Mouse (Mus musculus) liver, embryonic 11.5 days (tissue): ENCODE results near the gene Trmt44. TPM values are rescaled to one million over a fixed set of nuclear protein-coding genes. Genes with fewer than 3 reads are reported as not detected.
A peak's percentile ranks its signal among the peaks of the same experiment; 100 is the strongest.

Experiments
- ATAC-seq: fragments of 200-750 bp; cut with Nextera tagmentation; replicated peaks from 2 replicates; pipeline ENCODE4 v1.8.0; 2017; ENCODE audit warnings: moderate number of reproducible peaks, mild to moderate bottlenecking, moderate TSS enrichment, moderate library complexity; ENCODE audit not compliant: low FRiP score
- DNase-seq: peaks from one replicate; pipeline ENCODE4 v3.0.0-alpha.2; 2017; ENCODE audit warnings: low spot score
- H3K27ac ChIP-seq: fragments of 300-500 bp; sonication (generic); 2 replicates; pipeline ENCODE4 v1.5.1; 2014; ENCODE audit warnings: mild to moderate bottlenecking, low read depth, low read length, control low read depth
- H3K27me3 ChIP-seq: fragments of 300-500 bp; sonication (generic); replicated peaks from 2 replicates; pipeline ENCODE4 v1.6.1; 2014; ENCODE audit warnings: low read length, mixed read lengths; ENCODE audit not compliant: control insufficient read depth, insufficient read depth
- H3K36me3 ChIP-seq: fragments of 300-500 bp; sonication (generic); 2 replicates; pipeline ENCODE4 v1.6.1; 2014; ENCODE audit warnings: mild to moderate bottlenecking, low read length, moderate library complexity, mixed read lengths; ENCODE audit not compliant: control insufficient read depth, insufficient read depth
- H3K4me1 ChIP-seq: fragments of 300-500 bp; sonication (generic); replicated peaks from 2 replicates; pipeline ENCODE4 v1.6.1; 2014; ENCODE audit warnings: low read length, mixed read lengths; ENCODE audit not compliant: control insufficient read depth, insufficient read depth
- H3K4me2 ChIP-seq: fragments of 300-500 bp; sonication (generic); 2 replicates; pipeline ENCODE4 v1.6.1; 2014; ENCODE audit warnings: mild to moderate bottlenecking, control low read depth, moderate library complexity
- H3K4me3 ChIP-seq: fragments of 300-500 bp; sonication (generic); 2 replicates; pipeline ENCODE4 v1.5.1; 2014; ENCODE audit warnings: low read depth, low read length, control low read depth
- H3K9ac ChIP-seq: fragments of 300-500 bp; sonication (generic); 2 replicates; pipeline ENCODE4 v1.6.1; 2014; ENCODE audit warnings: low read depth, low read length, control low read depth
- H3K9me3 ChIP-seq: fragments of 300-500 bp; sonication (generic); 2 replicates; pipeline ENCODE4 v1.6.1; 2016; ENCODE audit warnings: low read length, inconsistent platforms, mixed read lengths; ENCODE audit not compliant: control insufficient read depth
- WGBS: fragments of 180-500 bp; shearing (Covaris S2); extraction: QIAGEN DNeasy Blood & Tissue Kit; methylation state at CpG from one replicate; pipeline ENCODE4 v1.1.7; 2014; 5-methylcytosine and 5-hydroxymethylcytosine counted together
- polyA plus RNA-seq: library from polyadenylated mRNA; unstranded; fragments of >200 nt; fragmentation: Nextera tagmentation; extraction: Ambion mirVana; gene quantifications from 2 replicates; pipeline ENCODE4 v1.2.1, GENCODE M21; 2014

Trmt44 gene
- polyA plus RNA-seq, 1 experiment from 2014 or later: 9.2 TPM

DNA sequence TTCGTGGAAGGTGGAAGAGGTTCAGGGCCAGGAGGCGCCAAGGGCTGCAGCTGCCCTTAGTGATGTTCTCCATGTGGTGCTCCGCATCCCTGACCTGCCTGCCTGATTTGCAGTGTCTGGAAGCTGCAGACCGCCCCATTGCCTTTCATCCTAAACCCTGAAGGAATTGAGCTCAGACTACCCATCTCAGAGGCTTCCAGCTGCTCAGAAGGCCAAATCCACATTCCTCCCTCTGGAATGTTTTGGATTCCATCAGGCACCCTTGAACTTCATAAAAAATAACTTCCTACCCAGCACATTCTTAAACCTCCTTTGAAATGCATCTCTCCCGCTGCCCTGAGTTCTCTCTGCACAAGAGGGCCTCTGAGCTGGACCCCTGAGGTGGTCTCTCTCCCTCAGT is 34.3 kb downstream of the Trmt44 start:
- no peak overlapping the region for H3K9ac ChIP-seq
- no peak for DNase-seq
- no peaks in the 10 kb centered on the region for H3K27me3 ChIP-seq
- 45% methylated on average over 5 of the region's 5 CpGs for WGBS
- no peak for ATAC-seq
- H3K4me1 ChIP-seq: no peaks in the 10 kb centered on the region; the same call in 1 of the 2 replicates
- no peak overlapping the region for H3K27ac ChIP-seq
- H3K9me3 ChIP-seq: no peaks in the 10 kb centered on the region
- H3K36me3 ChIP-seq: no peaks in the 10 kb centered on the region
- no peak overlapping the region for H3K4me3 ChIP-seq
- no peak overlapping the region for H3K4me2 ChIP-seq

DNA sequence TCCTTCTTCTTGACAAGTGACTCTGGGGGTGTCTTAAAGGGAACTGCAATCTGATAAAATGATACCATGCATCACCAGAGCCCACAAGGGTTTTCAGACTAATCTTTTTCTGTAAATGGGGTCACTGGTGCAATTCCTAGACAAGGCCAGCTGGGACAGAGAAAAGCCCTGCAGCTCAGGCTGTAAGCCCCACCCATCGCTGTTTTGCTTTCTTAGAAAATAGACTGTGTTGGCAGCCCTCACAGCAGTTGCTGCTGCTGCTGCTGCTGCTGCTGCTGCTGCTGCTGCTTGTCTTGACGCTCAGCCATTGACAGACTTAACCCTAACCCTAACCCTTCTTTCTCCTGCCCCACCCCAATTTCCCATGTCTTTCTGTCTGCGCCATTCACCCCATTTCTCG is 35.3 kb downstream of the Trmt44 start:
- Histone ChIP-seq H3K4me2 (no peak overlapping the region), H3K27ac (no peak overlapping the region), H3K4me1 (no peaks in the 10 kb centered on the region; the same call in 1 of the 2 replicates), H3K9me3 (no peaks in the 10 kb centered on the region), H3K4me3 (no peak overlapping the region), H3K27me3 (no peaks in the 10 kb centered on the region), H3K36me3 (no peaks in the 10 kb centered on the region), H3K9ac (no peak overlapping the region)
- no peak for DNase-seq
- 61% methylated on average over 4 of the region's 4 CpGs for WGBS
- no peak for ATAC-seq

GRCm38 (mm10) chr5:35538022-35538421 is 36.8 kb downstream of the Trmt44 start:
- no peak overlapping the region for H3K9ac ChIP-seq
- H3K4me2 ChIP-seq: no peak overlapping the region
- no peaks in the 10 kb centered on the region for H3K9me3 ChIP-seq
- H3K4me3 ChIP-seq: no peak overlapping the region
- no peak overlapping the region for H3K27ac ChIP-seq
- DNase-seq (no peak), ATAC-seq (no peak)
- H3K27me3 ChIP-seq: no peaks in the 10 kb centered on the region
- no peaks in the 10 kb centered on the region for H3K36me3 ChIP-seq
- 76% methylated on average over 3 of the region's 3 CpGs for WGBS
- no peaks in the 10 kb centered on the region; the same call in 1 of the 2 replicates for H3K4me1 ChIP-seq

DNA sequence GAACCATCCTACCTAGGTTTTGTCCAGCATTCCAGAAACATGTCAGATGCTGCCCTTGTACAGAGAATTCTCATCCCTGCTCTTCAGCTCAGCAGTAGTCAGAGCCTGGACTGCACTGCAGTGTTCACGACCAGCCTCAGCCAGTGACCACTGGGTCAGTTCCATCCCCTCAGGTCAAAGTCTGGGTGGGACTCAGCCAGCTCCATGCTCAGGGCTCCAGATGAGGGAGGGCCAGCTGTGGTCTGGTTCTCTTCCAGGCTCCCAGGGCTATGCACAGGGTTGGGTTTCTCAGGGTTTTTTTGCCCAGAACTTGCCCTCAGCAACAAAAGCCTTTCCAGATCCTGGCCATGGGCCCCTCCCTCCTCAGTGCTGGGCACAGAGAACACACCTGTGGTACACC is 37.4 kb downstream of the Trmt44 start:
- ATAC-seq: no peak

DNA sequence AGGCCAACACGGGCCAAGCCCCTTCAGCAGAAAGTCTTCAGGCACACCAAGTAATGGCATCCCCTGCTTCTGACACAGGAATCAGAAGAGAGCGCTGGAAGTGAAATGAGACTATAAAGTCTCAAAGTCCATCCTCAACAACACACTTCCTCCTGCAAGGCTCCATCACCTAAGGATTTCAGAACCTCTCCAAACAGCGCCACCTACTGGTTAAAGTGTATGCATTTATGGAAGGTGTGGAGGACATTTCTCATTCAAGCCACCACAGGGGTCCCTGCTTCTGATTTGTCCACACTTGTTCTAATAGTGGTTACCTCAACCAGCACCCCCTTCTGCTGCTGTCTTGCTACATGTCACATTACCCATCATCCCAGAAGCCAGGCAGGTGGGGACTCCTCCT is 38.6 kb downstream of the Trmt44 start:
- DNase-seq: no peak
- no peaks in the 10 kb centered on the region for H3K36me3 ChIP-seq

More for the DNA sequence above, 37.4 kb downstream of the Trmt44 start:
- H3K27me3 ChIP-seq: no peaks in the 10 kb centered on the region
- DNase-seq: no peak
- H3K27ac ChIP-seq: no peak overlapping the region
- no peaks in the 10 kb centered on the region; the same call in 1 of the 2 replicates for H3K4me1 ChIP-seq
- no peaks in the 10 kb centered on the region for H3K9me3 ChIP-seq
- no peaks in the 10 kb centered on the region for H3K36me3 ChIP-seq
- H3K4me2 ChIP-seq: no peak overlapping the region
- no peak overlapping the region for H3K9ac ChIP-seq
- 72% methylated on average over 1 of the region's 1 CpGs for WGBS
- no peak overlapping the region for H3K4me3 ChIP-seq

GRCm38 (mm10) chr5:35531586-35531985 is 43.3 kb downstream of the Trmt44 start:
- ATAC-seq: no peak
- WGBS: 16% methylated on average over 10 of the region's 10 CpGs
- peaks cover 3% of the 10 kb centered on the region; the same call in 1 of the 2 replicates for H3K27me3 ChIP-seq

More for the DNA sequence above, 38.6 kb downstream of the Trmt44 start:
- Histone ChIP-seq H3K27me3 (no peaks in the 10 kb centered on the region), H3K4me3 (no peak overlapping the region), H3K27ac (no peak overlapping the region), H3K4me2 (no peak overlapping the region), H3K9ac (no peak overlapping the region), H3K4me1 (no peaks in the 10 kb centered on the region; the same call in 1 of the 2 replicates), H3K9me3 (no peaks in the 10 kb centered on the region)
- ATAC-seq: no peak
- 60% methylated on average over 3 of the region's 3 CpGs for WGBS

GRCm38 (mm10) chr5:35530442-35530841 is 44.4 kb downstream of the Trmt44 start:
- H3K36me3 ChIP-seq: no peaks in the 10 kb centered on the region
- peaks cover 4% of the 10 kb centered on the region for H3K4me1 ChIP-seq
- WGBS: 14% methylated on average over 4 of the region's 4 CpGs
- H3K27me3 ChIP-seq: peaks cover 11% of the 10 kb centered on the region
- no peak for DNase-seq
- H3K9ac ChIP-seq: no peak overlapping the region
- H3K4me2 ChIP-seq: no peak overlapping the region
- no peak overlapping the region for H3K27ac ChIP-seq
- ATAC-seq: no peak
- no peaks in the 10 kb centered on the region for H3K9me3 ChIP-seq
- no peak overlapping the region for H3K4me3 ChIP-seq

More at GRCm38 (mm10) chr5:35531586-35531985, 43.3 kb downstream of the Trmt44 start:
- H3K4me2 ChIP-seq: no peak overlapping the region
- peak; percentile 64 for DNase-seq
- no peaks in the 10 kb centered on the region for H3K4me1 ChIP-seq
- H3K9ac ChIP-seq: no peak overlapping the region
- no peak overlapping the region for H3K27ac ChIP-seq
- H3K9me3 ChIP-seq: no peaks in the 10 kb centered on the region
- no peak overlapping the region for H3K4me3 ChIP-seq
- no peaks in the 10 kb centered on the region for H3K36me3 ChIP-seq

- Histone ChIP-seq H3K4me3 (peak within 1 kb of the TSS; percentile 33), H3K27me3 (peaks cover 31% of the 10 kb centered on the region), H3K4me2 (peak within 1 kb of the TSS; percentile 58), H3K4me1 (peaks cover 4% of the 10 kb centered on the region), H3K27ac (no peak within 1 kb of the TSS), H3K9me3 (no peaks in the 10 kb centered on the region), H3K9ac (peak within 1 kb of the TSS; percentile 50; the same call in 1 of the 2 replicates), H3K36me3 (no peaks in the 10 kb centered on the region)
- DNase-seq (peak; percentile 46), ATAC-seq (no peak)
- WGBS: 3% methylated on average over 29 of the region's 29 CpGs
Observed at GRCm38 (mm10) chr5:35525469-35526123, 49.3 kb downstream of the Trmt44 start, which contains the start of gene Cpz. Cpz (minus strand) TSS chr5:35525698.

DNA sequence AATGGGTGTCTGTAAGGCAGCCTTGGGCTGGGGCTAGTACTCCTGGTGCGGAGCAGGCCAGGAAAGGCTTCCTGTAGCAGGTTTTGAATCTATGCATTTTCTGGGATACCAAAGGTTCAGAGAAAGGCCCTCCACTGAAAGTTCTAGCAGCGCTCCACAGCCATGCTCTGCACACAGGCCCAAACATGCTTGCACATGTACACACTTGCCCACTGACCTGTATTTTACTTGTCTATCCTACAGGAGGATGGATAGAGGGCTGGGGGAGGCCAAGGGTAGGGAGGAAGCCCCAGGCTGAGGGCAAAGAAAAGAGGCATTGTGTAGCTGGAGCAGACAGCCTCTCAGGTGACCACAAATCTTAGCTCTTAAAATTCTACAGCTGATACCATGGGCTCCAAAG is 50.5 kb downstream of the Trmt44 start:
- Histone ChIP-seq H3K4me2 (no peak overlapping the region), H3K4me3 (no peak overlapping the region), H3K27me3 (peaks cover 36% of the 10 kb centered on the region), H3K9me3 (no peaks in the 10 kb centered on the region), H3K36me3 (no peaks in the 10 kb centered on the region), H3K27ac (no peak overlapping the region), H3K9ac (no peak overlapping the region), H3K4me1 (peaks cover 4% of the 10 kb centered on the region)
- DNase-seq: no peak
- WGBS: 67% methylated on average over 2 of the region's 2 CpGs
- ATAC-seq: no peak
